Mouse (Mus musculus) CH12.LX (cell line): ENCODE measurements around the gene Ankrd39.

Source experiments
- BHLHE40 ChIP-seq: IDR thresholded peaks from 2 replicates; pipeline ENCODE4 v1.6.1; 2011; ENCODE audit warnings: mild to moderate bottlenecking, low read depth, low read length, improper control_type of control experiment
- CHD2 ChIP-seq: IDR thresholded peaks from 2 replicates; pipeline ENCODE4 v1.6.1; 2011; ENCODE audit warnings: low read length, improper control_type of control experiment
- CTCF ChIP-seq, 2 experiments: IDR thresholded peaks in 1 of 2; conservative IDR thresholded peaks in 1 of 2; 2 replicates each; pipeline ENCODE4 v1.5.1; 2011 to 2012; ENCODE audit warnings: low read depth in 2 of 2, low read length in 2 of 2, improper control_type of control experiment in 1 of 2, inconsistent platforms in 1 of 2, mild to moderate bottlenecking in 1 of 2, moderate library complexity in 1 of 2
- EP300 ChIP-seq: IDR thresholded peaks from 2 replicates; pipeline ENCODE4 v1.6.1; 2011; ENCODE audit warnings: low read length, improper control_type of control experiment
- IRF4 ChIP-seq: IDR thresholded peaks from 2 replicates; pipeline ENCODE4 v1.6.1; 2014; ENCODE audit warnings: low read depth, mild to moderate bottlenecking, inconsistent platforms, low read length, improper control_type of control experiment
- MAFK ChIP-seq: IDR thresholded peaks from 2 replicates; pipeline ENCODE4 v1.6.1; 2011; ENCODE audit warnings: low read length, improper control_type of control experiment; ENCODE audit not compliant: insufficient replicate concordance
- MAX ChIP-seq: IDR thresholded peaks from 2 replicates; pipeline ENCODE4 v1.6.1; 2011; ENCODE audit warnings: low read length, improper control_type of control experiment
- POLR2A ChIP-seq: IDR thresholded peaks from 2 replicates; pipeline ENCODE4 v1.6.1; 2011; ENCODE audit warnings: low read depth, mild to moderate bottlenecking, improper control_type of control experiment, low read length
- TBP ChIP-seq: conservative IDR thresholded peaks from 2 replicates; pipeline ENCODE4 v1.6.1; 2011; ENCODE audit warnings: low read depth, low read length, improper control_type of control experiment
- USF1 ChIP-seq: IDR thresholded peaks from 2 replicates; pipeline ENCODE4 v1.6.1; 2014; ENCODE audit warnings: low read depth, mild to moderate bottlenecking, inconsistent platforms, low read length, improper control_type of control experiment

GRCm38 (mm10) chr1:36545382-36545781 is 1.9 kb downstream of the Ankrd39 start:
- TF ChIP-seq EP300 = no peak
- no peak for TF ChIP-seq MAFK
- no peak for TF ChIP-seq USF1
- no peak for TF ChIP-seq CTCF (conservative IDR thresholded peaks at IDR 0.05 in 1 of 2, IDR thresholded peaks at IDR 0.05 in 1 of 2; ENCODE audit: low read depth in 2 of 2, low read length in 2 of 2)
- TF ChIP-seq IRF4 = no peak
- no peak for TF ChIP-seq POLR2A
- no peak for TF ChIP-seq BHLHE40
- no peak for TF ChIP-seq TBP
- TF ChIP-seq CHD2 = no peak
- no peak for TF ChIP-seq MAX
